Mouse (Mus musculus): Measurements from ENCODE around the gene Ms4a6c.

- TF ChIP-seq CTCF (IDR thresholded peaks at IDR 0.05; ENCODE audit: insufficient read depth, low read length) (no peak), POLR2A (IDR thresholded peaks at IDR 0.05; ENCODE audit: borderline replicate concordance, extremely low read depth, low read depth, low read length) (no peak)
Measured at GRCm38 (mm10) chr19:11492671-11493070, 23.5 kb downstream of the Ms4a6c start.

Data from lung, adult 2 months (tissue).